Mouse (Mus musculus): ENCODE measurements around the gene Bicra.

GRCm38 (mm10) chr7:16070846-16071245 lies 23.1 kb upstream of the Bicra start:
- TF ChIP-seq CTCF (conservative IDR thresholded peaks at IDR 0.05; ENCODE audit: low read length) (no peak), NANOG (IDR thresholded peaks at IDR 0.05; ENCODE audit: borderline replicate concordance, low read length) (no peak)

Measured in E14TG2a.4 (cell line).